Mouse (Mus musculus) cerebellum, adult 2 months (tissue): ENCODE measurements around the gene Rgr. TPM values are rescaled to one million over a fixed set of nuclear protein-coding genes. Genes with fewer than 3 reads are reported as not detected.

Source experiments
- DNase-seq, 2 experiments: peaks; one replicate each; pipeline ENCODE4 v3.0.0; 2021
- H3K27ac ChIP-seq: fragments of 200-500 bp; 2 replicates; pipeline ENCODE4 v1.5.1; 2012; ENCODE audit warnings: low read length, control low read depth, inconsistent platforms; ENCODE audit not compliant: insufficient read depth
- H3K27me3 ChIP-seq: fragments of 200-500 bp; 2 replicates; pipeline ENCODE4 v1.6.1; 2012; ENCODE audit warnings: inconsistent platforms, mild to moderate bottlenecking, low read length, moderate library complexity; ENCODE audit not compliant: control insufficient read depth, insufficient read depth
- H3K4me1 ChIP-seq: fragments of 200-500 bp; 2 replicates; pipeline ENCODE4 v1.6.1; 2011; ENCODE audit warnings: low read length; ENCODE audit not compliant: control insufficient read depth, insufficient read depth
- H3K4me3 ChIP-seq: fragments of 200-500 bp; replicated peaks from 2 replicates; pipeline ENCODE3; 2011; ENCODE audit warnings: mild to moderate bottlenecking, low read depth, low read length, control low read depth; ENCODE audit not compliant: insufficient read depth
- CTCF ChIP-seq: fragments of 200-500 bp; IDR thresholded peaks from 2 replicates; pipeline ENCODE4 v1.5.1; 2011; ENCODE audit warnings: low read depth, mild to moderate bottlenecking, control low read depth, low read length, moderate library complexity, borderline replicate concordance; ENCODE audit not compliant: insufficient read depth
- POLR2A ChIP-seq: fragments of 200-500 bp; IDR thresholded peaks from 2 replicates; pipeline ENCODE4 v1.6.1; 2011; ENCODE audit warnings: low read length, control low read depth, borderline replicate concordance; ENCODE audit not compliant: insufficient read depth
- WGBS: fragments of 180-500 bp; shearing (Covaris S2); methylation state at CpG from one replicate; pipeline ENCODE4 v1.1.7; 2018; 5-methylcytosine and 5-hydroxymethylcytosine counted together
- polyA plus RNA-seq: library from polyadenylated mRNA; depleted of rRNA; stranded (reverse); fragments of >200 nt; gene quantifications from 2 replicates; pipeline ENCODE4 v1.2.3, GENCODE M21; 2012; rRNA removed

Rgr gene
- polyA plus RNA-seq, 1 experiment: not detected

DNA sequence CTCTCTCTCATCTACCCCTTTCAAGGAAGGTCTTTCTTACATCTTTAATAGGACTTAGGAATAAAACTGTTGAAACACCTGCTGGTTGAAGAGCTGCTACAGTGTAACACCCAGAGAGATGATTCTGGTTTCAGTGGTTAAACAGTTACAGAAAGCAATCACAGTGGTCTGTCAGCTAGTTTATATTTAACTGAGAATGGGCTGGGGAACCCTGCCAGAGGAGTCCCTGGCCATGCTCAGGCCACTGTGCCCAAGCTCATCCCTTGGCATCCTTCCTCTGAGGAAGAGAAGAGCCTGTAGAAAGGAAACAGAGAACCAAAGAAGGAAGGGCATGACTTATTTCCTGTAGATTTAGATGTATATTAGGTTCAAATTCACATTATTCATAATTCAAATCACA, 59.0 kb downstream of the Rgr start:
- H3K27me3 ChIP-seq: no peaks in the 10 kb centered on the region

DNA sequence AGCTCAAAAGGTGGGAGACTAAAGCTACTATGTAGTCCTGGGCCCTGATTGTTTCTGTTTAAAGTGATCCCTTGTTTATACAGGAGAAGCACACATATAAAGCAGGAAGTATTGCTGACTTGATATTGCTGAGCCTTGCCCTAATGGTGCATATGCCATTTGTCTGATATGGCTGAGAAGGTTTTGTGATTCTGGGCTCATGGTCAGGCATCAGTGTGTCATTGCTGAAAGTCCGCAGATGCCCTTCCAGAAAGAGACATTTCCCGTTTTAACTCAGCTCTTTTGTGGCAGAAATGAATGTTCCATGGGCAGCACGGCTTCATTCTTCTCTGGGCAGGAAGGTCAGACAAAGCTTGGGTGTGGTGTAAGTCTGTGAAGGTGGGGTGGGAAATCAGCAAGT, 63.1 kb downstream of the Rgr start:
- Histone ChIP-seq H3K27ac (no peak overlapping the region), H3K4me1 (no peaks in the 10 kb centered on the region), H3K27me3 (no peaks in the 10 kb centered on the region), H3K4me3 (no peak overlapping the region)
- DNase-seq: no peak
- TF ChIP-seq CTCF: no peak
- no peak for TF ChIP-seq POLR2A
- WGBS: 86% methylated on average over 3 of the region's 3 CpGs

More for the DNA sequence above, 59.0 kb downstream of the Rgr start:
- DNase-seq: no peak
- no peaks in the 10 kb centered on the region for H3K4me1 ChIP-seq
- TF ChIP-seq CTCF (no peak), POLR2A (no peak)
- H3K27ac ChIP-seq: no peak overlapping the region
- H3K4me3 ChIP-seq: no peak overlapping the region

Other genes starting within 250 kb of the Rgr start
- gene Ccser2, start 80.2 kb downstream of the Rgr start, polyA plus RNA-seq: 49.4 and 50.8 TPM in 2 replicates
- gene Lrit1, start 5.9 kb upstream of the Rgr start, polyA plus RNA-seq: not detected in 2 replicates
- gene Lrit2, start 19.0 kb upstream of the Rgr start, polyA plus RNA-seq: not detected in 2 replicates
- 1.0 and 1.1 TPM in 2 replicates for gene Cdhr1, start 49.4 kb upstream of the Rgr start, polyA plus RNA-seq
- gene 2610528A11Rik, start 65.1 kb upstream of the Rgr start, polyA plus RNA-seq: 0.41 and 0.56 TPM in 2 replicates
- 440 and 450 TPM in 2 replicates for gene Ghitm, start 86.3 kb upstream of the Rgr start, polyA plus RNA-seq